Mouse (Mus musculus) regulatory T cell (primary cell): ENCODE results near the gene Fxr2.

Source experiments
- in situ Hi-C: fragments of 300-600 bp; cut with MboI, MseI; formaldehyde crosslinking; loops from one replicate; pipeline ENCODE4 v1.15.1; 2025; ENCODE audit warnings: high pct_unique_total_duplicates

The Fxr2 gene

DNA sequence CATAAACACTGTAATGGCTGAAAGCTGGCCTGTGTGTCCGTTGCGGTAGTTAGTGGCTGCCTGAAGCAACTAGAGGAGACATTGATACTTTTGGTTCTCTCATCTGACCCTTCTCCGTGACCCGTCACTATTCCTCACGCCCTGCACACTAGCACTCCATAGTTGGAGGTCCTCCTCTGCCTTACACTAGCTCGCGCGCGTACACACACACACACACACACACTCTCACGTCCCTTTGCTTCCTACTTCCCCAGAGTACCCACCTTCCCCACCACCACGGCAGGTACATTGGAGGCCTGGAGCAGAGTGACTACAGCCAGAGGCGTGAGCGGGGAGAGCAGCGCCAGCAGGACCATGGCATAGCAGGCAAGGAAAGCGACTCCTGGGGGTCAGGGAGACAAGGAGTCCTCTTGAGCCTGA, 24.7 kb downstream of the Fxr2 start:
- in situ Hi-C loops, result loop anchor here (5.0 kb wide), 1 partner anchor 75 kb away; the partner anchor contains the start of genes Trp53 and Wrap53

- in situ Hi-C loops, result no loop called here
Measured at GRCm38 (mm10) chr11:69661221-69661881, 28.6 kb downstream of the Fxr2 start.

- in situ Hi-C loops, result no loop called here
Measured at GRCm38 (mm10) chr11:69662213-69662966, 29.6 kb downstream of the Fxr2 start, which contains the start of gene Mpdu1. TSS of gene Mpdu1 (minus strand) at chr11:69662642.

DNA sequence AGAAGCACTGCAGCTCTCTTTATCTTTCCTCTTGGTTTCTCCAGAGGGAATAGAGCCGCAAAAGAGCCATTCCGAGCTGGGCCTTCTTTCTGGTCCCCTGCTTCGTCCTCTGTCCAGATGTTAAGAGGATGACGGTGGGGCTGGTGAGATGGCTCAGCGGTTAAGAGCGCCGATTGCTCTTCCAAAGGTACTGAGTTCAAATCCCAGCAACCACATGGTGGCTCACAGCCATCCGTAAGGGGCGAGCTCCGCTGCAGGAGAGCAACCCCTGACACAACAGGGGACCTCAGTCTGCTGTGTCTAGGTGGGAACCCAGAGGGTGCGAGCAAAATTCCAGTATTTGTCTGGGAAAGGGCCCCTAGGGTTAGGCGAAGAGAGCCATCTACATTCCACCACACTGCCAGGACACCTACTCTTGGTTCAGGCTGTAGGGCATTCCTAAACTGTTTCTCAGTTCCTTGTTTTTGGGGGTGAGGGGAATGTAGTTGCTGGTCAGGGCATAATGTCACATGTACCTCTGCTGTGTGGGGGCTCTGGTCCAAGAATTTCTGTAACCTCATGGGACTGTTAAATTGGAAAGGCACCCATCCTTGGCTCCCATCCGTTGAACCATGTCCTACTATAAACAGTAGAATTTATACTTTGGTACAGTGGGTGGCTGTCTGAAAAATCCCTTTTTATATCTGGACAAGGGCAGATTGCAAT, 30.3 kb downstream of the Fxr2 start:
- in situ Hi-C loops, result no loop called here

- in situ Hi-C loops, result no loop called here
Measured at GRCm38 (mm10) chr11:69663795-69664194, 31.0 kb downstream of the Fxr2 start.

GRCm38 (mm10) chr11:69664841-69665240, 32.1 kb downstream of the Fxr2 start:
- in situ Hi-C loops, result loop anchor here (5.0 kb wide), 1 partner anchor 982 kb away; the partner anchor contains the start of genes Rnf167 and Slc25a11

DNA sequence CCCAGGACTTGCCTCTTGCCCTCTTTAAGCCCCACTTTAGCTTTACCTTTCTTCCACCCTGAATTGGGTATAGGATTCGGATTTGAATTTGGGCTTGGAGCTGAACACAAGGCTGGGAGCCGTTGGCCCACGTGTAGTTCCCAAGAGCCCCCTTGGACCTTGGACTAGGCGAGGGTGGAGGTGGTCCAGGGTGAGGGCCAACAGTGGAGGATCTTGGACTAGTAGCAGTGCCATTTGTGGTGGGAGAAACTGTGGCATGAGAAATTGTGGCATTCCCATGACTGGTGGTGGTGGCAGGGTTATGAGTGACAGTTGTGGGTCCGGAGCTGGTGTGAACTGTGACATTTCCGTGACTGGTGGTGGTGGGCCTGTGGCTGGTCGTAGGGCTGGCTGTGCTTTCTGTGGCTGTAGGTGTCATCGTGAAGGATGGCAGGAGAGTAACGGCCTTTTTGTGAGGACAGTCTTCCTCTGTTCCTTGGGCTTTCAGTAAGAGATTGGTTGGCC, 32.7 kb downstream of the Fxr2 start:
- in situ Hi-C loops, result loop anchor here (5.0 kb wide), 1 partner anchor 982 kb away; the partner anchor contains the start of genes Rnf167 and Slc25a11

DNA sequence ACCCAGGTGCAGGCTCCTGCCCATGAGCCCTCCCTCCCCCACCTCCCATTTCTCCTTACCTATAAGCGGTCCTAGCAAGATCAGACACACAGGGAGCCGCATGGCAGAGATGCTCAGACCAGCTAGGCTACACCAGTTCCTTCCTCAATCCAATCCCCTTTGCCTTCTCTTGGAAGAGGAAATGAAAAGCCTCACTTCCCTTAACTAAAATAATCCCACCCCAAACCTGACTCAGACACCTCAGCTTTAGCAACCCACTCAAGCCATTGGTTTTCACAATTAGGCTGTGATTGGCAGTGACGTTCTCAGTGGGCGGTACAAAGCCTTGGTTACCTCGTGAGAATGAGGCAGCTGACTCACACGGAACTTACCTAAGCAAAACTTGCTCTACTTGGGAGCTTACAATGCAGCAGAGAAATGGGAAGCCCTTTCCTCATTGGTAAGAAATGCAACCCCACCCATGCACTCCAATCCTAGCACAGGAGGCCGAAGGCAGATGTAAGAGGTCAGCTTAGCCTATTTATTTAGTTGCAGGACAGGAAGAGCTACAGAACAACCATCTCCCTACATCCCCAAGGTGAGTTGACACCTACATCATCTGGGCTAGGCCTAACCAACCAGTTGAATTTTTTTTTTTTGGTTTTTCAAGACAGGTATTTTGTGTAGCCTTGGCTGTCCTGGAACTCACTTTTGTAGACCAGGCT, 33.3 kb downstream of the Fxr2 start, which contains the start of gene Cd68:
Gene Cd68 (minus strand): TSS at position 193 of the 704 bp plus-strand sequence.
- in situ Hi-C loops, result loop anchor here (5.0 kb wide), 1 partner anchor 981 kb away; the partner anchor contains the start of genes Rnf167 and Slc25a11

GRCm38 (mm10) chr11:69666665-69667005, 33.8 kb downstream of the Fxr2 start:
- in situ Hi-C loops, result loop anchor here (5.0 kb wide), 1 partner anchor 981 kb away; the partner anchor contains the start of genes Rnf167 and Slc25a11

- in situ Hi-C loops, result no loop called here
Measured at GRCm38 (mm10) chr11:69670786-69671725, 38.3 kb downstream of the Fxr2 start.

DNA sequence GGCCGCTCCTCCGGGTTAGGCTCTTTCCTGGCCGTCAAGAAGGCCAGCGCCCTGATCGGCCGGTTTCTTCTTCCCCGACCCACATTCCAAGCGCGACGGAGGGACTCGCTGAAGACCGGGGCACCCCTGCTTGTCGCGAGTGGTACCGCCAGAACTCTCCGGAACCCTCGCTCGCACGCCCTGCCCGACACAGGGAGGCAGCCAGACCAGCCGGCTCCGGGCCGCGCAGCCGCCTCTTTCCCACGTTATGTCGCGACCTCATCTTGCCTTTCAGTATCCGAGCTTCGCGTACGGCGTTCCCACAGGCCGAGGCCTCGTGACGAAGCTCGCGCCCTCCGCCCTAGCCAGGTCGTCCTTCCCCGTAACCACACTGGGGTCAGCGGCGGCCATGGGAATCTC, 38.9 kb downstream of the Fxr2 start:
- in situ Hi-C loops, result no loop called here

DNA sequence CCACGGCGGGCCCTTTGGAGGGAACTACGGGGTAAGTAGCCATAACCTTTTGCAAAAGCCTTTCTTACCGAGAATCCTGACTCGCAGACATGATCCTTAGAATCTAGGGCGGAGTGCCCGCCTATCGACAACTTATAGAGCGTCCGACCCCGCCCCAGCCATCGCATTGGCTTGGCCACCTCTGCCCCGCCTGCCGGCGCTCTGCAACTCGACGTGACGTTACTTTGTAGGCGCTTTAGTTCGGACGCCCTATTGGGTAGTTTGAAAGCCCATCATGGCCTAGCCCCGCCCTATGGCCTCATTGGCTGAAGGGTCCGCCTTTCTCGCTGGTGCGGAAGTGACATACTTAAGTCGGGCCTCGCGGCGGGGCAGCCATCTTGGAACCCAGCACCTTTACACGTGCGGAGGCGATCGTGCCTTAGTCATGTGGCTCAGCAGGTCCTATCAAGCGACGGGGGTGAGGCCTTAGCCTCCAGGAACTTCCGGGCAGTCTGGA, 39.5 kb downstream of the Fxr2 start, which contains the start of gene Eif4a1:
Gene Eif4a1 (minus strand): TSS at position 213 of the 496 bp plus-strand sequence.
- in situ Hi-C loops, result no loop called here

DNA sequence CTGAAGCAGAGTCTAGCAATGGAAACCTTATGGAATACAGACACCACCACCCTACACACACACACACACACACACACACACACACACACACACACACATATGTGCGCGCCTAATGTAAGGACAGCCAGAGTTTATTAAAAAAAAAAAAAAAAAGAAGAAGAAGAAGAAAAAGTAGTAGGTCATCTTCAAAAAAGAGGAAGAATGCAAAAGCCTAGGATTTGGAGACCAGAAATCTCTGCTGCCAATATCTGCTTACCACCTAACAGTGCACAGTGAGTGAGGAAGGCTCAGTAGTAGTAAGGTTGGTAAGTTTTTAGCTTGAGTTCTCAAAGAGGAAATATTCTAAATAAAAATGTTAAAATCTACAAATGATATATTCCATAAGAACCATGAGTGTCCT, 46.4 kb downstream of the Fxr2 start:
- in situ Hi-C loops, result no loop called here

DNA sequence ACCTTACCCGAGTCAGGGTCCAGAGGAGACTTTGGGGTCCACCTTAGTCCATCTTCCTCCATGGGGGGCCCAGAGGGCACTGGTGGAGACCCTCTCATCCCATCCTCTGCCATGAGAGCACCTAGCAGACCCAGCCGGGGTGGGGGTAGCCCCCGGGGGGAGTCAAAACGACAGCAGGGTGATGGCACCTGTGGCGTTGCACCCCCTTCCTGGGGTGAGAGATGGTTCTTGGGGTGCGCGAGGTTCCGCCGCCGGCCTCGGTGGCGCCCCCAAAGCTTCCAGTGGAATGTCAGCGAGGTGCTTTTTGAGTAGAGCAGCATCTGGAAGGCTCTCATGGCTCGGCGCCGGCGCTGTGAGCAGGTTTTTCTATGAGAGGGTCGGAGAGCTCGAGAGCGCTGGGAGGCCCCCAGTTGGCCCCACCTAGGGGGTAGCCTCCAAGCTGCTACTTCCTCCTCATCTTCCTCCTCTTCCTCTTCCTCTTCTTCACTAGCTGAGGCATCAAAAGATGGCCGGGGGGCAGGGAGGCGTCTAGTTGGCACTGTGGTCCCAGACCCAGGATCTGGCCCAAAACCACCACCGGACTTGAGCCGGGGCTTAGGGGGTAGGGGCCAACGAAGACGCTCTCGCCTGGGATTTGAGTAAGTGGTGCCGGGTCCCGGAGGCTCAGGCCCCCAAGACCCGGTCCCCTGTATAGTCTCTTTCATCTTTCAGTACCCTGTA, 47.5 kb downstream of the Fxr2 start:
- in situ Hi-C loops, result no loop called here

DNA sequence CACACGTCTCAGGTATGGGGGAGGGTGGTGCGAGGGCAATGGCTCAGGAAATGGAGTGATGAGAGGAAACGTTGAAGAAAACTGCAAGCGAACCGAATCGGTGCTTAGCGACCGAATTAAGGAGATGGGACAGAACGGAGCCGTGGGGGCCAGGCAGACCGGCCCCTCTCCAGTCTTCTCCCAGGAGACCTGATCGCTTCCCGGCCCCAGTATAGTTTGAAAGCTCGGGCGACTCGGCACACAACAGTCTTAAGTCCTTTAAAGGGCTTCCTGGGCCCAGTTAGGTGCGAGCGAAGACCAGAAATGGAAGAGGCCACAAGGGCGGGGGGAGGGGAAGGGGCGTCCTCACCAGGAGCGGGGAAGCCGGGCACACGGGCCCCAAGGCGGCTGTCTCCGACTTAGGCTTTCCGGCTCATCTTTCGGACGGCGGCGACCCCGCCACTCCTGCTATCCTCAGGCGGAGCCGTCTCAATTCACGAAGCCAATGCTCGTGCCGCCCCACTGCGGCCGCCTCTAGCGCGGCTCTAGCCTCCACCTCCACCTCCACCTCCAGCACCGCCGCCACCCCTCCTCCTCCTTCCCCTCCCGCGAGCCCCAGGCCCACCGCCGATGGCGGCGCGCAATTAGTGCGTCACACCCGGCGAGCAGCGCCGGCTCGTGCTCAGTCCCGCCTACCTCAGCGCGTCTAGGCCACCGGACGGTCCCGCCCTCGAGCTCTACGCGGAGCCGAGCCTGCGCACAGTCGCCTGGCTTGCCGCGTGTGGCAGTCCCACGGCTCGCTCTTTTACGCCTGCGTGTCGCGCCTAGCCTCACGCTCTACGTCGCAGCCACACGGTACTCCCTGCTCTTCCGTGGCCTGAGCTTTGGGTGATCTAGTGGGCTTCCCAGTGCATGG, 48.8 kb downstream of the Fxr2 start, which contains the start of gene Senp3:
Gene Senp3 (minus strand): TSS at position 771 of the 895 bp plus-strand sequence.
- in situ Hi-C loops, result no loop called here

- in situ Hi-C loops, result no loop called here
Measured at GRCm38 (mm10) chr11:69682209-69682839, 49.5 kb downstream of the Fxr2 start.

GRCm38 (mm10) chr11:69682840-69683533, 50.2 kb downstream of the Fxr2 start:
- in situ Hi-C loops, result no loop called here
